Mouse (Mus musculus) heart, embryonic 11.5 days (tissue): Measurements from ENCODE around the gene Vangl2. TPM values are rescaled to one million over a fixed set of nuclear protein-coding genes. Genes with fewer than 3 reads are reported as not detected.

Experiments used
- ATAC-seq: fragments of 200-750 bp; cut with Nextera tagmentation; replicated peaks from 2 replicates; pipeline ENCODE4 v1.8.0; 2017; ENCODE audit warnings: moderate library complexity; ENCODE audit not compliant: insufficient number of reproducible peaks, low FRiP score, low TSS enrichment
- H3K27ac ChIP-seq: fragments of 300-500 bp; sonication (generic); 2 replicates; pipeline ENCODE4 v1.5.1; 2014; ENCODE audit warnings: mild to moderate bottlenecking, low read depth, low read length
- H3K27me3 ChIP-seq: fragments of 300-500 bp; sonication (generic); 2 replicates; pipeline ENCODE4 v1.6.1; 2014; ENCODE audit warnings: mild to moderate bottlenecking, low read length, mixed read lengths; ENCODE audit not compliant: control insufficient read depth, insufficient read depth
- H3K36me3 ChIP-seq: fragments of 300-500 bp; sonication (generic); 2 replicates; pipeline ENCODE4 v1.6.1; 2014; ENCODE audit warnings: mild to moderate bottlenecking, low read length, moderate library complexity, mixed read lengths; ENCODE audit not compliant: control insufficient read depth, insufficient read depth
- H3K4me1 ChIP-seq: fragments of 300-500 bp; sonication (generic); 2 replicates; pipeline ENCODE4 v1.6.1; 2014; ENCODE audit warnings: low read length; ENCODE audit not compliant: control insufficient read depth, insufficient read depth
- H3K4me2 ChIP-seq: fragments of 300-500 bp; sonication (generic); 2 replicates; pipeline ENCODE4 v1.6.1; 2014; ENCODE audit warnings: mild to moderate bottlenecking, moderate library complexity
- H3K4me3 ChIP-seq: fragments of 300-500 bp; sonication (generic); 2 replicates; pipeline ENCODE4 v1.5.1; 2014; ENCODE audit warnings: low read depth, low read length
- H3K9ac ChIP-seq: fragments of 300-500 bp; sonication (generic); 2 replicates; pipeline ENCODE4 v1.6.1; 2014; ENCODE audit warnings: mild to moderate bottlenecking, low read depth, low read length, moderate library complexity
- H3K9me3 ChIP-seq: fragments of 300-500 bp; sonication (generic); replicated peaks from 2 replicates; pipeline ENCODE4 v1.6.1; 2016; ENCODE audit warnings: low read length; ENCODE audit not compliant: control insufficient read depth
- WGBS: fragments of 180-500 bp; shearing (Covaris S2); extraction: QIAGEN DNeasy Blood & Tissue Kit; methylation state at CpG from one replicate; pipeline ENCODE4 v1.1.7; 2014; ENCODE audit not compliant: insufficient replicate concordance; 5-methylcytosine and 5-hydroxymethylcytosine counted together
- polyA plus RNA-seq: library from polyadenylated mRNA; unstranded; fragments of >200 nt; fragmentation: Nextera tagmentation; extraction: Ambion mirVana; gene quantifications from 2 replicates; pipeline ENCODE4 v1.2.1, GENCODE M21; 2014

Vangl2 gene
- polyA plus RNA-seq, 1 experiment from 2014 or later: 10.4 TPM

DNA sequence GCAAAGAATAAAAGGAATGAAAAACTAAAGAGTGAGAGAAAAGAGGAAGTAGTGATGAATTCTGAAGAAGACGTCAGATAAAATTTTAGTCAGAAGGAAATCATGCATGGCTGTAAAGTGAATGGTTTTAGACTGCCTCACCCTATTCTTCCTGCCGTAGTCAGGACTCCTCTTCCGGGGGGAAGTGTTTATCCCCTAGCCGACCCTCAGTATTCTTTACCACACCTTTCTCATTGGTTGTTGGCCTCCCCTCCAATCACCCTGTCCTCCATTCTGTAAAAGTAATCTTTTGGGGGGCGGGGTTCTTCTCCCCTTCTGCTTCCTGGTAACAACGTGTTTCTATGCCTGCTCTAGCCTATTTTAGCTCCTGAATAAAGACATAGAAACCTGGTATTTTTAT, 73.2 kb downstream of the Vangl2 start:
- Histone ChIP-seq H3K9ac (no peak overlapping the region), H3K36me3 (no peaks in the 10 kb centered on the region), H3K4me3 (no peak overlapping the region), H3K9me3 (no peaks in the 10 kb centered on the region), H3K4me2 (no peak overlapping the region), H3K27me3 (no peaks in the 10 kb centered on the region), H3K4me1 (no peaks in the 10 kb centered on the region), H3K27ac (no peak overlapping the region)
- WGBS: 61% methylated on average over 6 of the region's 6 CpGs
- no peak for ATAC-seq

Other genes with a start within 250 kb of the Vangl2 start
- 0.86 and 1.2 TPM in 2 replicates for gene Cd84, start 188.7 kb downstream of the Vangl2 start, polyA plus RNA-seq
- not detected in 2 replicates for gene Gm10521, start 132.8 kb downstream of the Vangl2 start, polyA plus RNA-seq
- 0.30 TPM in 1 of 2 replicates, not detected in the other for gene Slamf6, start 110.9 kb downstream of the Vangl2 start, polyA plus RNA-seq
- not detected in 2 replicates for gene Nhlh1, start 29.1 kb upstream of the Vangl2 start, polyA plus RNA-seq
- 146 and 201 TPM in 2 replicates for gene Copa, start 54.1 kb upstream of the Vangl2 start, polyA plus RNA-seq
- gene Ncstn, start 54.4 kb upstream of the Vangl2 start, polyA plus RNA-seq: 115 and 122 TPM in 2 replicates
- 120 and 139 TPM in 2 replicates for gene Pex19, start 98.3 kb upstream of the Vangl2 start, polyA plus RNA-seq
- 85.4 and 105 TPM in 2 replicates for gene Dcaf8, start 119.6 kb upstream of the Vangl2 start, polyA plus RNA-seq
- gene Pea15a, start 178.4 kb upstream of the Vangl2 start, polyA plus RNA-seq: 121 and 147 TPM in 2 replicates
- 205 and 230 TPM in 2 replicates for gene Casq1, start 191.4 kb upstream of the Vangl2 start, polyA plus RNA-seq
- 0.31 and 0.35 TPM in 2 replicates for gene Atp1a4, start 230.0 kb upstream of the Vangl2 start, polyA plus RNA-seq
- 22.8 and 24.0 TPM in 2 replicates for gene Igsf8, start 233.2 kb upstream of the Vangl2 start, polyA plus RNA-seq